Mouse (Mus musculus): ENCODE measurements around the gene Ucp1.

- TF ChIP-seq CTCF (IDR thresholded peaks at IDR 0.05; ENCODE audit: low read depth) (no peak), EP300 (optimal IDR thresholded peaks at IDR 0.05) (no peak)
These were observed 19.7 kb downstream of the Ucp1 start for GRCm38 (mm10) chr8:83309836-83310235.
